Mouse (Mus musculus) limb, embryonic 12.5 days (tissue): ENCODE results near the gene Cfap77. TPM values are rescaled to one million over a fixed set of nuclear protein-coding genes. Genes with fewer than 3 reads are reported as not detected.

Experiments used
- ATAC-seq: fragments of 200-750 bp; cut with Nextera tagmentation; 2 replicates; pipeline ENCODE4 v1.8.0; 2017; ENCODE audit warnings: low read depth, moderate TSS enrichment; ENCODE audit not compliant: insufficient number of reproducible peaks, insufficient read depth, low FRiP score, low TSS enrichment
- H3K27ac ChIP-seq: fragments of 300-500 bp; sonication (generic); 2 replicates; pipeline ENCODE4 v1.5.1; 2016; ENCODE audit warnings: mild to moderate bottlenecking, moderate library complexity
- H3K27me3 ChIP-seq: fragments of 300-500 bp; sonication (generic); 2 replicates; pipeline ENCODE4 v1.6.1; 2016; ENCODE audit warnings: mild to moderate bottlenecking, moderate library complexity
- H3K36me3 ChIP-seq: fragments of 300-500 bp; sonication (generic); 2 replicates; pipeline ENCODE4 v1.6.1; 2016; ENCODE audit warnings: mild to moderate bottlenecking, moderate library complexity
- H3K4me1 ChIP-seq: fragments of 300-500 bp; sonication (generic); replicated peaks from 2 replicates; pipeline ENCODE4 v1.6.1; 2016
- H3K4me2 ChIP-seq: fragments of 300-500 bp; sonication (generic); 2 replicates; pipeline ENCODE4 v1.6.1; 2016; ENCODE audit warnings: mild to moderate bottlenecking, moderate library complexity
- H3K4me3 ChIP-seq: fragments of 300-500 bp; sonication (generic); replicated peaks from 2 replicates; pipeline ENCODE4 v1.5.1; 2016; ENCODE audit warnings: mild to moderate bottlenecking
- H3K9ac ChIP-seq: fragments of 300-500 bp; sonication (generic); replicated peaks from 2 replicates; pipeline ENCODE4 v1.6.1; 2016; ENCODE audit warnings: mild to moderate bottlenecking, moderate library complexity
- H3K9me3 ChIP-seq: fragments of 300-500 bp; sonication (generic); 2 replicates; pipeline ENCODE4 v1.6.1; 2016; ENCODE audit warnings: mild to moderate bottlenecking, moderate library complexity
- WGBS: fragments of 180-500 bp; shearing (Covaris S2); methylation state at CpG from one replicate; pipeline ENCODE4 v1.1.7; 2016; 5-methylcytosine and 5-hydroxymethylcytosine counted together
- polyA plus RNA-seq: library from polyadenylated mRNA; unstranded; fragments of >200 nt; fragmentation: Nextera tagmentation; extraction: Ambion mirVana; gene quantifications from 2 replicates; pipeline ENCODE4 v1.2.1, GENCODE M21; 2016

Gene Cfap77
- polyA plus RNA-seq, 1 experiment from 2014 or later, result 0.46 TPM

DNA sequence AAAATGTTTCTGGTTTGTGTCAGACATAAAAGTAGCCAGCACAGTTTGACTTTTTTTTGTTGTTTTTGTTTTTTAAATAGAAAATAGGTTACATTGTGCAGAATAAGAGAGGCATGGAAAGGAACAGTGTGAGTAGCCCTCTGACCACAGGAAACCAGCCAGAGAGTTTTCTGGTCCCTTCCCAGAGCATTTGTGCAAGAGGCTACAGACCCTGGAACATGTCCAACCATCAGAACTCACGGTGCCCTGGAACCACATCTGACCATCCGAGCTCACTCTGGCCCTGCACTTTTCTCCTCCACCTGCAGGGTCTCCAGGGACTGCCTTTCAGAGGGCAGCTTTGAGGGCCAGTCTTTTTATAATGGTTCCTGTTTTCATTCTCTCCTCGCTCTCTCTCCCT lies 27.1 kb upstream of the Cfap77 start:
- no peak for ATAC-seq
- peaks cover 92% of the 10 kb centered on the region for H3K36me3 ChIP-seq
- no peak overlapping the region for H3K27ac ChIP-seq

DNA sequence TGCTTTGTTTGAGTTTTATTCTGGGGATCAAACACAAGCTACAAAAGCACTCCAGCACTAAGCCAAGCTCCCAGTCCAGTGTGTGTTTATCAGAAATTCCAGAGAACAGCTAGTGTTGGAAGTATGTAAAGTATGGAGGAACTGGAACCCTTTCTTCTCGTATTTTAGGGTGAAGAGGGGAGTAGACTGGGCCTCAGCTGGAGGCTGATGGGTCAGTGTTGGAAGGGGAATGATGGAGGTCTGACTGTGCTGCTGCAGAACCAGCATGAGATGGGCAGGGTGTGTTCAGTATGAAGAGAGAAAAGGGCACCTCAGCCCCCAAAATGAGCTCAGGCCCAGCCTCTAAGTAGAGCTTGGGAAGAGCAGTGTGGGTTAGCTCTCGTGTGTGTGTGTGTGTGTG lies 21.4 kb upstream of the Cfap77 start:
- ATAC-seq, result no peak
- Histone ChIP-seq H3K36me3 (peaks cover 87% of the 10 kb centered on the region), H3K4me2 (no peak overlapping the region), H3K9me3 (no peaks in the 10 kb centered on the region), H3K4me1 (no peaks in the 10 kb centered on the region), H3K27me3 (no peaks in the 10 kb centered on the region), H3K9ac (no peak overlapping the region), H3K4me3 (no peak overlapping the region), H3K27ac (no peak overlapping the region)
- WGBS, result 89% methylated on average over 2 of the region's 2 CpGs

More for the DNA sequence above, 27.1 kb upstream of the Cfap77 start:
- Histone ChIP-seq H3K4me2 (no peak overlapping the region), H3K4me3 (no peak overlapping the region), H3K4me1 (no peaks in the 10 kb centered on the region), H3K9me3 (no peaks in the 10 kb centered on the region), H3K27me3 (no peaks in the 10 kb centered on the region), H3K9ac (no peak overlapping the region)
- 70% methylated on average over 3 of the region's 3 CpGs for WGBS

DNA sequence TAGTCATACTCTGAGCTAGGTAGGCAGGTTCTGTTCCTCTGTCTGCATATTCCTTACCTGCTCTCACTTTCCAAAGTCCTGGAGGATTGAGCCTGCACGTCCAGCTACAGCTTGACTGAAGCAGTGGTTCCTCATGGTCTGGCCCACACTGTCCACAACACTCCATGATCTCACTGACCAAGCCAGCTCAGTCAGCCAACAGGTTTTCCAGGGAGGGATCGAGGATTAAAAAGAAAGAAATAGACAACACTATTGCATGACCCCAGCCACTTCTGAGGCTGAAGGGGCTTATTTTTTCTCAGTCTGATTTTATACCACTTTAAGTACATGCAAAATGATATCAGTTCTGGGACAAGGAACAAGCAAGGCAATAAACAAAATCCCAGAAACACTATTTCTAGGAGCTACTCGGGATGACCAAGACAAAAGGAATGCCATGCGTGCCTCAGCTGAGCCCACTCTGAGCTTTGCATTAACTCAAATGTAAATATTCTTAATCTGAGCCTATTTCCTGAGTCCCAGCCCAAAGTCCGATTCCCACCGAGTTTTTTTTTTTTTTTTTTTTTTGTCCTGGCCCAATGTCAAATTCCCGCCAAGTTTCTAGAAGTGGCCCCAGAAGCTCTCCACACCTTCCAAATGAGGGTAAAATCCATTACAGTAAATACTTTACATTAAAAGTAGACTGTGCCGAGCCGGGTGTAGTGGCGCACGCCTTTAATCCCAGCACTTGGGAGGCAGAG lies 20.6 kb upstream of the Cfap77 start:
- Histone ChIP-seq H3K27me3 (no peaks in the 10 kb centered on the region), H3K9ac (no peak overlapping the region), H3K4me1 (no peaks in the 10 kb centered on the region), H3K4me3 (no peak overlapping the region), H3K9me3 (no peaks in the 10 kb centered on the region), H3K27ac (no peak overlapping the region), H3K4me2 (no peak overlapping the region), H3K36me3 (peaks cover 87% of the 10 kb centered on the region)
- WGBS, result 93% methylated on average over 11 of the region's 11 CpGs
- no peak for ATAC-seq

DNA sequence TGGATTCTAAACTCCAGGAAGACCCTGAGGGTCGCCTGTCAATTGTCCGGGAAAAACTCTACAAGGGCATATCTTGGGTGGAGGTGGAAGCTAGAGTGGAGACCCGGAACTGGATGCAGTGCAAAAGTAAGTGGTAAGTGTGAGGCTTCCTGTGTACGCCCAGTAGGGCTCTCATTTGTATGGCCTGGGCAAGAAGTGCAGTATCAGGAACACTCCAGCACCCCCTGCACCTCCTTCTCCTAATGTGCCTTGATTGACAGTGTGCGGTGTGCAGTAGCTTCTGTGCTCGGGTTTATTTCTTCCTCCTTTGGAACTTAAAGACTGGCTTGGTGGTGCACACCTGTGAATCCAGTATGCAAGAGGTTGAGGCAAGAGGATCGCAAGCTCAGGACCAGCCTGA lies 19.8 kb upstream of the Cfap77 start:
- WGBS, result 92% methylated on average over 7 of the region's 7 CpGs
- no peaks in the 10 kb centered on the region for H3K27me3 ChIP-seq
- peaks cover 84% of the 10 kb centered on the region for H3K36me3 ChIP-seq
- no peaks in the 10 kb centered on the region for H3K4me1 ChIP-seq
- ATAC-seq, result no peak
- H3K4me2 ChIP-seq, result no peak overlapping the region
- H3K27ac ChIP-seq, result no peak overlapping the region
- H3K9me3 ChIP-seq, result no peaks in the 10 kb centered on the region
- H3K4me3 ChIP-seq, result no peak overlapping the region
- no peak overlapping the region for H3K9ac ChIP-seq

DNA sequence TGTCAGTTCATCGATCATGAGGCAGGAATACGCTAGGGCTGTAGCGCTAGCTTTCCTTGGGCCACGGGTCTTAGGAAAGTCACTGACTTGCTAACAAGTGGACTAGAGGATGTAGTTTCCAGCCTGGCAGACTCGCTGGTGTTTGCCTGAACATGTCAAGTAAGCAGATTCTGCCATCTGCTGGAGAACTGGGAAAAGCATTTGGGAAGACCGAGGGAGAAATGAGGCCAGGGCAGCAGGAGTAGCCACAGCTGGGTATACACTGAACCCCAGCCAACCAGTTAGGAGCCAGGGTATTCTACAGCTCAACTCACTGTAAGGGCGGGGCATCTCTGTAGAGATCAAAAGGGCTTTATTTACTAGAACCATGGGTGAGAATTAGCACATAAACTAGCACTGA lies 11.5 kb upstream of the Cfap77 start:
- Histone ChIP-seq H3K9me3 (no peaks in the 10 kb centered on the region), H3K27ac (no peak overlapping the region), H3K4me1 (peaks cover 1% of the 10 kb centered on the region; the same call in 1 of the 2 replicates), H3K9ac (no peak overlapping the region), H3K36me3 (peaks cover 45% of the 10 kb centered on the region), H3K27me3 (no peaks in the 10 kb centered on the region), H3K4me2 (no peak overlapping the region), H3K4me3 (no peak overlapping the region)
- WGBS, result 61% methylated on average over 7 of the region's 7 CpGs
- ATAC-seq, result no peak

GRCm38 (mm10) chr2:29065796-29066195 lies 10.9 kb upstream of the Cfap77 start:
- Histone ChIP-seq H3K4me3 (no peak overlapping the region), H3K4me1 (peaks cover 7% of the 10 kb centered on the region; the same call in 1 of the 2 replicates), H3K9ac (no peak overlapping the region), H3K9me3 (no peaks in the 10 kb centered on the region), H3K36me3 (peaks cover 39% of the 10 kb centered on the region), H3K27me3 (no peaks in the 10 kb centered on the region), H3K4me2 (no peak overlapping the region), H3K27ac (no peak overlapping the region)
- no peak for ATAC-seq
- 90% methylated on average over 6 of the region's 6 CpGs for WGBS

DNA sequence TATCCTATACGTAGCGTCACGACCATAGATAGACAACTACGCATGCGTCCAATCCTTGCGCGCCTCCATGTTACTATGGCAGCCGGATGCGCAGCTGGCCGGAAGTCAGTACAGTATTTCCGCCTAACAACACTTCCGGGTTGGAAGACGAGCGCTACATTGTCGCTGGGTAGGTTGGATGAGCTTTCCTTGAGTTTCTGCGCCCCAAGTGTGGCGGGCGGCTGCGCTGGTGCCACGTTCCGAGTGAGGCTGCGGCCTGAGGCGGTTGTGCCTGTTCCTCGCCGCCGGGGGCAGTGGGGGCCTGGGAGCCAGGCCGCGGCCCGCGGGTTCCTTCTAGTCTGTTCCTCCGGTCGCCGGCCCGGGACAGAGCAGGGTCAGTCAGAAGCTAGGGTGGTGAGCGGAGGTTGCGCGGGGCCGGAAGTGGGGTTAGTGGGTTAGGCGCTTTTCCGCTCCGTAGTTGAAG lies 5.3 kb upstream of the Cfap77 start, which contains the start of gene Ttf1:
Gene Ttf1, plus strand, starts transcription at position 128 of the 463 bp plus-strand sequence.
- peak within 1 kb of the TSS; percentile 83 for H3K4me2 ChIP-seq
- peak; percentile 96 for ATAC-seq
- peak within 1 kb of the TSS; percentile 94 for H3K27ac ChIP-seq
- H3K27me3 ChIP-seq, result peaks cover 23% of the 10 kb centered on the region
- H3K4me1 ChIP-seq, result peaks cover 8% of the 10 kb centered on the region; the same call in 1 of the 2 replicates
- no peaks in the 10 kb centered on the region for H3K9me3 ChIP-seq
- no peaks in the 10 kb centered on the region for H3K36me3 ChIP-seq
- peak within 1 kb of the TSS; percentile 71 for H3K9ac ChIP-seq
- peak within 1 kb of the TSS; percentile 91 for H3K4me3 ChIP-seq
- under 1% methylated on average over 41 of the region's 41 CpGs for WGBS

DNA sequence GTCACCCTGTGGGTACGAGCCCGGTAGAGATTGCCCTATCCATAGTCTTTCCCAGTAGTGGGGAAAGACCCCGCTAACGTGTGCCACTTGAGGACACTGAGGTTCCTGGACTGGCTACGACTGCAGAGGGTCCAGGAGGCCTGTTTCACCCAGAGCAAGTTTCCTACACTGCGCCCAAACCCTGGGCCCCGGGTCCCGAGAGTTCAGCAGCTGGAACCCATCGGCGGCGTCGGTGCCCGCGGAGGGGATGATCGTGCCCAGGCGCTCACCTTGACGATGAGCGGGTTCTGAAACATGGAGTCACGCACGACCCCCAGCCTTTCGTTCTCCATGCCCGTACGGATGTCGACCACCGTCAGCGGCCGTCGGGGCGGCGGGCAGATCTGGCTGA lies 326 bp downstream of the Cfap77 start:
- Histone ChIP-seq H3K4me3 (peak overlapping the region; percentile 52), H3K4me2 (peak overlapping the region; percentile 82), H3K9ac (peak overlapping the region; percentile 66), H3K4me1 (peaks cover 17% of the 10 kb centered on the region), H3K27me3 (peaks cover 58% of the 10 kb centered on the region), H3K27ac (no peak overlapping the region), H3K36me3 (no peaks in the 10 kb centered on the region), H3K9me3 (no peaks in the 10 kb centered on the region)
- WGBS, result 3% methylated on average over 30 of the region's 30 CpGs
- 0 out of 2 replicates have a peak, but pooled peaks have one; percentile 11 for ATAC-seq

GRCm38 (mm10) chr2:29053802-29054544 lies 893 bp downstream of the Cfap77 start:
- Histone ChIP-seq H3K9ac (no peak overlapping the region), H3K4me2 (peak overlapping the region; percentile 82), H3K36me3 (no peaks in the 10 kb centered on the region), H3K9me3 (no peaks in the 10 kb centered on the region), H3K4me3 (peak overlapping the region; percentile 52), H3K27me3 (peaks cover 63% of the 10 kb centered on the region), H3K27ac (no peak overlapping the region), H3K4me1 (peaks cover 17% of the 10 kb centered on the region)
- ATAC-seq, result peak; percentile 28; the same call in 1 of the 2 replicates
- 4% methylated on average over 20 of the region's 20 CpGs for WGBS

GRCm38 (mm10) chr2:29052943-29053454 lies 1.9 kb downstream of the Cfap77 start:
- H3K27ac ChIP-seq, result no peak overlapping the region
- no peak overlapping the region for H3K4me2 ChIP-seq
- H3K9ac ChIP-seq, result no peak overlapping the region
- H3K4me1 ChIP-seq, result peaks cover 17% of the 10 kb centered on the region
- H3K36me3 ChIP-seq, result no peaks in the 10 kb centered on the region
- H3K27me3 ChIP-seq, result peaks cover 63% of the 10 kb centered on the region
- 38% methylated on average over 4 of the region's 4 CpGs for WGBS
- ATAC-seq, result no peak
- H3K9me3 ChIP-seq, result no peaks in the 10 kb centered on the region
- H3K4me3 ChIP-seq, result no peak overlapping the region

DNA sequence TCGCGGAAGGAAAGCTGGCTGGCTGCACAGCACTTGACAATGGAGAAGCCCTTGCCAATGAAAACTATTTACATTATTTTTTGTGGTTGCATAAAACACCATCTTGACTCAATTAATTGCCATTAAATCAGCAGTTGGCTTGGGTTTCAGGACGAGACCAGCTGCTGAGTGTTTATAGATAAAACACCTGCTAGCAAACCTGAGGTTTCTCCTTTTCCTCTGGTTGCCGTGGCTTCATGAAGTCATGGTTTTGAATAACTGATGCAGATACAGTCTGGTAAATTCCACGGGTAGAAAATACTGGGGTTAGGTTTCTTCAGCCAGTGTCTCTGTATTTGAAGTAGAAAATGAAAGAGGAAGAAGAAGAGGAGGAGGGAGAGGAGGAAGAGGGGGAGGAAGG lies 2.9 kb downstream of the Cfap77 start:
- 51% methylated on average over 5 of the region's 5 CpGs for WGBS
- Histone ChIP-seq H3K27me3 (peaks cover 62% of the 10 kb centered on the region), H3K27ac (no peak overlapping the region), H3K9me3 (no peaks in the 10 kb centered on the region), H3K9ac (no peak overlapping the region), H3K4me3 (no peak overlapping the region), H3K4me1 (peaks cover 17% of the 10 kb centered on the region), H3K36me3 (no peaks in the 10 kb centered on the region), H3K4me2 (no peak overlapping the region)
- no peak for ATAC-seq
